Mouse (Mus musculus): ENCODE measurements at regions not wholly inside any gene's neighbourhood (a gene's known extent, or its start where the extent isn't known, plus 50 kb on each side); places are given as distances from the start of the nearest gene placed in this dataset.
"Not testable (repeated sequence)": the region's sequence is repeated elsewhere in the genome, so short reads cannot be mapped to it uniquely, and the experiment has no call there.

DNA sequence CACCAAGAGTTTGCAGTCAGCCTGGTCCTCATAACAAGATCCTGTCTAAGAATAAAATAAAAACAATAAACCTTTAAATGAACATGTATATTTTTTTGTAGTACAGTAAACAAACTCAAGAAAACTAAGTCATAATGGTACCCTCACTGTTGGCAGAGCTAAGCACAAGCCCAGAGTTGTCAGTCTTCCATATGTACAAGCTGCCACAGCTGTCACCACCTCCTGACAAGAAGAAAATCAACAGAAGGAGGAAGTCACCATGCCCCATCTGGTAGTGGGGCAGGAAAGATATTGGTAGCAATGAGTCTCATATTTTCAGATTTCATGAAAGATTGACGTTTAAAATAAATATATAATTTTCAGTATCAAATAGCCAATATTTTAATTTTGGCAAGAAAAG lies 916.1 kb upstream of the Gm8797 start:
- no peaks in the 10 kb centered on the region for H3K36me3 ChIP-seq
- H3K9ac ChIP-seq (replicated peaks): no peak overlapping the region
- H3K27me3 ChIP-seq: no peaks in the 10 kb centered on the region
- no peaks in the 10 kb centered on the region for H3K4me1 ChIP-seq (replicated peaks)
- H3K9me3 ChIP-seq: no peaks in the 10 kb centered on the region
- H3K4me2 ChIP-seq (replicated peaks): no peak overlapping the region
- no peak for ATAC-seq
- no peak overlapping the region for H3K27ac ChIP-seq
- 96% methylated on average over 1 of the region's 1 CpGs for WGBS
- H3K4me3 ChIP-seq (replicated peaks): no peak overlapping the region

DNA sequence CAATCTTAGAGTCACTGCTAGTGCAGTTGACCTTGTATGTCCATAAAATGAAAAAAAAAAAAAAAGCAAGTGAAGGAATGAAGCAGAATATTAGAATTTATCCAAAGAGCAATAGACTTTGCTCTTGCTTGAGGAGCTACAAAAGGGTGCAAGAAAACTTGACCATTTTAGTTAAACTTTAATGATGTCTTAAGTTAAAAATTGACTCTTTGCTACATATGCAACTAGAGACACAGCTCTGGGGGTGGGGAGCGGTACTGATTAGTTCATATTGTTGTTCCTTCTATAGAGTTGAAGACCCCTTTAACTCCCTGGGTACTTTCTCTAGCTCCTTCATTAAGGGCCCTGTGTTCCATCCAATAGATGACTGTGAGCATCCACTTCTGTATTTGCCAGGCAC lies 915.0 kb upstream of the Gm8797 start:
- Histone ChIP-seq H3K36me3 (no peaks in the 10 kb centered on the region), H3K4me1 (replicated peaks) (no peaks in the 10 kb centered on the region), H3K9ac (replicated peaks) (no peak overlapping the region), H3K27me3 (no peaks in the 10 kb centered on the region), H3K9me3 (no peaks in the 10 kb centered on the region), H3K4me2 (replicated peaks) (no peak overlapping the region), H3K4me3 (replicated peaks) (no peak overlapping the region), H3K27ac (no peak overlapping the region)
- WGBS: 97% methylated on average over 1 of the region's 1 CpGs
- ATAC-seq: no peak

DNA sequence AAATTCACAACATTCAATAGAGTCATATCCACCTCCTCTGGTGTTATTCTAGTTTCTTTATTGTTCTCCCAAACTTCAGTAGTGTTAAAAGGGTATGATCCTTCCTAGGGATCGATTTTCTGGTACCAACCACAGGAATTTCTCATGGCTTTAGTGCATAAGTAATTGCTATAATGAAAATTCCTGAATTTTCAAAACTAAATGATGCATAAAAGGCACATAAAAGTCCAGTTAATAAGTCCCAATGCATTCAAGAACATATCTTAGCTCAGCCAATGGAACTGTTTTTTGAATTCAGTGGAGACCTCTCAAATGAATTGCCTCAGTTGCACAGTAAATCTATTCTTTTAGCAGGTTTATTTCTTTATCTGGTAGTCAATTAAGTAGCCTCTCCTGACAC lies 913.7 kb upstream of the Gm8797 start:
- Histone ChIP-seq H3K4me2 (replicated peaks) (no peak overlapping the region), H3K4me1 (replicated peaks) (no peaks in the 10 kb centered on the region), H3K9ac (replicated peaks) (no peak overlapping the region), H3K27me3 (no peaks in the 10 kb centered on the region), H3K36me3 (no peaks in the 10 kb centered on the region), H3K4me3 (replicated peaks) (no peak overlapping the region), H3K9me3 (no peaks in the 10 kb centered on the region), H3K27ac (no peak overlapping the region)
- WGBS: 69% methylated on average over 1 of the region's 1 CpGs
- ATAC-seq: no peak

DNA sequence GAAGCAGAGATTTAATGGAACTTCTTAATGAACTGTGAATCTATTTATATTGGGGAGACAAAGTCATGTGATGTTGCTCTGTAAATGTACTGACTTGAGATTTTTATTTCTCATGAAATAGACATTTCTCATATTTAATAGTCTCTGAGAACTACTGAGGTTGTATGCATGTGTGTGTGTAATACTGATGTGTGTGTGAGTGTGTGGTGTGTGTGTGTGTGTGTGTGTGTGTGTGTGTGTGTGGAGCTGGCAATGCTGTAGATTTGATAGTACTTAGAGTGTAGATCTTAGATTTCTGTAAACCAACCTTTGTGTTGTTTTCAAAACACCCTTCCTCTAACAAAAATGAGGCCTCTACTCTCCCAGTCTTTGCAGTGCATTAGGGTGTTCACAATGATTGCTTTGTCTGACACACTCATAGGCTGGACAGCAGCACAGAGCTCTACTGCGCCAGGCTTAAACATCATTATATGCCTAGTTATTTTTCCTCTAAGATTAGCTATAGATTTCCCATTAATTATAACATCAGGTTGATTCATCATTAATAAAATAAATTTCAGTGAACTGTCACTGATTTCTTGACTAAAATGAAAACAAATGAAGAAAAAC lies 895.5 kb upstream of the Gm8797 start:
- Histone ChIP-seq H3K4me1 (replicated peaks) (no peaks in the 10 kb centered on the region), H3K4me3 (replicated peaks) (no peak overlapping the region), H3K27ac (no peak overlapping the region), H3K27me3 (no peaks in the 10 kb centered on the region), H3K9me3 (no peaks in the 10 kb centered on the region), H3K9ac (replicated peaks) (no peak overlapping the region), H3K36me3 (no peaks in the 10 kb centered on the region), H3K4me2 (replicated peaks) (no peak overlapping the region)
- ATAC-seq: peak; percentile 55; the same call in 1 of the 2 replicates
- WGBS: 46% methylated on average over 1 of the region's 1 CpGs

DNA sequence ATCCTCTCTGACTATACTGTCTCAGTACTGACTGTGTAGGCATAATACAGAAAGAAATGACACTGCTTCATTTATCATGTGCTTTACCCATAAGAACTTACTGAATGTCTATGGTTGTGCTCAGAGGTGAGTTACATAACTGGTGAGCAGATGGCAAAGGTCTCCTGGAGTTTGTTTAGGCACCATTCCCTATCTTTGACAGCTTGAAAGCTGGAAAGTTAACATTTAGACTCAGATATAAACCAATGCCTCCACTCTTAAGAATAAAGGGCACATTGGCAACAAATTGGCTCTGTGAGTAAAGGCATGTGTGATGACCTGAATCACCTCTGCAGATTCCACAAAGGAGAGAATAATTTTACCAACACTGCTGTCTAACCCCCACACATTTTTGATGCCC lies 894.0 kb upstream of the Gm8797 start:
- H3K36me3 ChIP-seq: no peaks in the 10 kb centered on the region
- H3K4me2 ChIP-seq (replicated peaks): no peak overlapping the region
- H3K27ac ChIP-seq: no peak overlapping the region
- H3K9me3 ChIP-seq: no peaks in the 10 kb centered on the region
- H3K4me3 ChIP-seq (replicated peaks): no peak overlapping the region
- H3K9ac ChIP-seq (replicated peaks): no peak overlapping the region
- no peak for ATAC-seq
- H3K27me3 ChIP-seq: no peaks in the 10 kb centered on the region
- H3K4me1 ChIP-seq (replicated peaks): no peaks in the 10 kb centered on the region

DNA sequence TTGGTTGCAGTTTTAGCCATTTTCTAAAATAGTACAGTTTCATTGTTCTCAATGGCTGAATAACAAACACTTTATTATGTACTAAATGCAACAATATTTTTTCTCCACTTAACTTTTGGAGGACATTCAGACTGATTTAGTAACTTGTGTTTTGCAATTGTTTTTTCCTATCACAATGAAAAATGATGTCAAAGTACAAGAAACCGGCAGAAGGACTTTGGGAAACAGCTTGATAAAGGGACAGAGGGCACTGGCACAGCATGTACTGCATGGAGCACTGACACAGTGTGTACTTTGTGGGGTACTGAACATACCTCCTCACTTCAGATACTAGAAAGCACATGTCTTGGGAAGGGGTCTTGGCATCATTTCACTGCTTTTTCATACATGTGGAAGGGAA lies 884.4 kb upstream of the Gm8797 start:
- H3K4me3 ChIP-seq (replicated peaks): no peak overlapping the region
- WGBS: 72% methylated on average over 1 of the region's 1 CpGs

DNA sequence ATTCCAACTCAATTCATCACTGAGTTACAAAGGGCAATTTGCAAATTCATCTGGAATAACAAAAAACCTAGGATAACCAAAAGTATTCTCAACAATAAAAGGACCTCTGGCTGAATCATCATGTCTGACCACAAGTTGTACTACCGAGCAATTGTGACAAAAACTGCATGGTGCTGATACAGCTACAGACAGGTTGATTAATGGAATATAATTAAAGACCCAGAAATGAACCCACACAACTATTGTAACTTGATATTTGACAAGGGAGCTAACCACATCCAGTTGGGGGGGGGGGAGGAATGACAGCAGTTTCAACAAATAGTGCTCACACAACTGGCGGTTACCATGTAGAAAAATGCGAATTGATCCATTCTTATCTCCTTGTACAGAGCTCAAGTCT lies 864.7 kb upstream of the Gm8797 start:
- ATAC-seq: no peak
- Histone ChIP-seq H3K36me3 (no peaks in the 10 kb centered on the region), H3K9ac (replicated peaks) (no peak overlapping the region), H3K4me3 (replicated peaks) (no peak overlapping the region), H3K4me1 (replicated peaks) (no peaks in the 10 kb centered on the region), H3K27me3 (no peaks in the 10 kb centered on the region), H3K4me2 (replicated peaks) (no peak overlapping the region), H3K9me3 (peaks cover 3% of the 10 kb centered on the region; the same call in 1 of the 2 replicates), H3K27ac (no peak overlapping the region)
- 94% methylated on average over 3 of the region's 3 CpGs for WGBS

More for the DNA sequence above, 884.4 kb upstream of the Gm8797 start:
- Histone ChIP-seq H3K27ac (no peak overlapping the region), H3K36me3 (no peaks in the 10 kb centered on the region), H3K9me3 (no peaks in the 10 kb centered on the region), H3K9ac (replicated peaks) (no peak overlapping the region), H3K27me3 (no peaks in the 10 kb centered on the region), H3K4me1 (replicated peaks) (no peaks in the 10 kb centered on the region), H3K4me2 (replicated peaks) (no peak overlapping the region)
- ATAC-seq: no peak

DNA sequence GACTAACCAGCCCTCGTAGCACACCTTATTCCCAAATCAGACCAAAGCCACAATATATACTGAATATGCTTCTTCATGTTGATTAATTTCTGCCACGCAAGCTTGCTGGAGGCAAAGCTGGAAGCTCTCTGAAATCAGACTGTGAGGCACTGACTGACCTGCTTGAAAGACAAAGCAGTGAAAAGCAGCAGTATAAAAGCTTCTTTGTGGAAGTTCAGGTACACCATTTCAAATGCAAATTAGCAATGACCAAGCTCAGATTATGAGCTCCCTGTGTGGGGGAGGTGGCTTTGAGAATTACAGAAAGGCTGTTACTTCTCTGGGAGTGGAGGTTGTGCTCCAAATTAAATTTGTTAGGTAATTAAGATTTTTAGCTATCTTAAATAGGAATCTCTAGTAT lies 857.5 kb upstream of the Gm8797 start:
- no peaks in the 10 kb centered on the region for H3K4me1 ChIP-seq (replicated peaks)
- H3K9ac ChIP-seq (replicated peaks): no peak overlapping the region
- ATAC-seq: no peak
- H3K9me3 ChIP-seq: 0 out of 2 replicates have a peak, but pooled peaks cover 12% of the 10 kb centered on the region
- WGBS: 83% methylated on average over 2 of the region's 2 CpGs
- H3K27me3 ChIP-seq: no peaks in the 10 kb centered on the region
- no peak overlapping the region for H3K27ac ChIP-seq
- H3K36me3 ChIP-seq: no peaks in the 10 kb centered on the region
- no peak overlapping the region for H3K4me3 ChIP-seq (replicated peaks)
- H3K4me2 ChIP-seq (replicated peaks): no peak overlapping the region

DNA sequence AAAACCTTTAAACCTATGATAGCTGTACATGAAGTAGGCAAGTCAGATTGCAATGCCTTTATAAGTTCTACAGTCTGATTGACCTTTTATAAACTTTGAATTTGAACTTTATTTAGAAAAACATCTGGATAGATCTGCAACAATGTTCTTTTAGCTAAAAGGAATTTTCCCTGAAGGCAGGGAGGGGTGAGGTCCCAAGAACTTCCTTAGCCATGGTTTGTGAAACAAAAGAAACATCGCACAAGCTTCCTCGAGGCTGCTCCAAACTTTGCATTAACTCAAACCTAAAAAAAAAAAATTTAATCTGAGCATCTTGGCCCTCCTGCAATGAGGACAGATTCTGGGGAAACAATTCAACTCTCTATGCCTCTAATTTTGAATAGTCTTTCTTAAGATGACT lies 854.8 kb upstream of the Gm8797 start:
- Histone ChIP-seq H3K36me3 (no peaks in the 10 kb centered on the region), H3K4me3 (replicated peaks) (no peak overlapping the region), H3K9ac (replicated peaks) (no peak overlapping the region), H3K27me3 (no peaks in the 10 kb centered on the region), H3K27ac (no peak overlapping the region), H3K4me1 (replicated peaks) (no peaks in the 10 kb centered on the region), H3K4me2 (replicated peaks) (no peak overlapping the region), H3K9me3 (0 out of 2 replicates have a peak, but pooled peaks cover 10% of the 10 kb centered on the region)
- no peak for ATAC-seq
- 71% methylated on average over 2 of the region's 2 CpGs for WGBS

DNA sequence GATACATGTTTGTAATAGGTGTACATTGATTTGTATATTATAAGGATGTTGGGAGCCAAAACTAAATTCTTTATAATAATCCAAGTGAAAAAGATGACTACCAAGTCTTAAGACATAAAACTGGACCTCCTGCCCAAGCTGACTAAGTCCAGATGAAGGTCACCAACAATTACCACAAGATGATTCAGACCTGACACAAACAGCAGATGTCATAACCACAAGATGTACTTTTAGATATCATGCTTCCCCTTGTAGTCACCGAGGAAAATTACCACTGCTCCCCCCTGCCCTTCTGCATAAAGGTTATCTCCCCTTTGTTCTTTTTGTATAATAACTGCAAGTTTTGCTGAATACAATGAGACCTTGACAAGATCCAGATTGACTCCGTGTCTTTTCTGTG lies 843.0 kb upstream of the Gm8797 start:
- WGBS: 87% methylated on average over 2 of the region's 2 CpGs
- not testable (repeated sequence) for H3K4me3 ChIP-seq (replicated peaks); H3K4me1 ChIP-seq (replicated peaks); H3K36me3 ChIP-seq; H3K27me3 ChIP-seq; H3K9me3 ChIP-seq; H3K4me2 ChIP-seq (replicated peaks); ATAC-seq; H3K27ac ChIP-seq; H3K9ac ChIP-seq (replicated peaks)

DNA sequence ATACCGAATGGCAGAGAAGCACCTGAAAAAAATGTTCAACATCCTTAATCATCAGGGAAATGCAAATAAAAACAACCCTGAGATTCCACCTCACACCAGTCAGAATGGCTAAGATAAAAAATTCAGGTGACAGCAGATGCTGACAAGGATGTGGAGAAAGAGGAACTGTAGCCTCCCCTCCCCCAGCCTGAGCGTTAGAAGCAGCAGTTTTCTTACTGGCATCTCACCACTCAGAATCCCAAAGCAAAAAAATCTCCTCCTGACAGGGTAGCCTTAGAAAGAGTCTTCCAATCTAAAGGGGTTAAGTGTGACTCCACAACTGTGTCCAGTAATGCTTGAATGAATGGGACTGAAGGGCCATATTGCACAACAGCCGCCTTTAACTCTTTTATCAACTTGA lies 819.9 kb upstream of the Gm8797 start:
- not testable (repeated sequence) for H3K4me3 ChIP-seq (replicated peaks); H3K9ac ChIP-seq (replicated peaks); H3K27me3 ChIP-seq; H3K36me3 ChIP-seq; H3K9me3 ChIP-seq; H3K4me1 ChIP-seq (replicated peaks); H3K27ac ChIP-seq; ATAC-seq; H3K4me2 ChIP-seq (replicated peaks)
- WGBS: 94% methylated on average over 3 of the region's 3 CpGs

DNA sequence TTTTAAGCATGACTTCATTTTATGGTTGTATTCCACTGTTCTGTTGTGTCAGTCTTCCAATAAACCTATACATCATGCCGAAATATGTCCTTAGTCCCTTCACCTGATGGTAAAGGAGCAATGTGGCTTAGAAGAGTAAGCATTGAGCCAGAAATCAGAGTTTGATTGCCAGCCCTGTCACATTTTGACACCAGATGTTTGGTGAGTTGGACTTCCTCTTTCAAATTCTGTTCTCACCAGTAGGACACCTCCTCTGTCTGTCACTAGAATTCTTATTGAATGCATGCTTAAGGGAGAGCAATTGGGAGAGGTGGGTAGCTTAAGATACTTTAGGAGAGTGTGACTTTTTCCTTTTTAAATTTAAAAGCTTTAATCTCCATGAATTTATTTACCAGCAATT lies 779.1 kb upstream of the Gm8797 start:
- Histone ChIP-seq H3K27me3 (no peaks in the 10 kb centered on the region), H3K9ac (replicated peaks) (no peak overlapping the region), H3K36me3 (no peaks in the 10 kb centered on the region), H3K9me3 (no peaks in the 10 kb centered on the region), H3K4me3 (replicated peaks) (no peak overlapping the region), H3K27ac (no peak overlapping the region), H3K4me1 (replicated peaks) (peaks cover 16% of the 10 kb centered on the region), H3K4me2 (replicated peaks) (no peak overlapping the region)
- no peak for ATAC-seq
- WGBS: 95% methylated on average over 1 of the region's 1 CpGs

DNA sequence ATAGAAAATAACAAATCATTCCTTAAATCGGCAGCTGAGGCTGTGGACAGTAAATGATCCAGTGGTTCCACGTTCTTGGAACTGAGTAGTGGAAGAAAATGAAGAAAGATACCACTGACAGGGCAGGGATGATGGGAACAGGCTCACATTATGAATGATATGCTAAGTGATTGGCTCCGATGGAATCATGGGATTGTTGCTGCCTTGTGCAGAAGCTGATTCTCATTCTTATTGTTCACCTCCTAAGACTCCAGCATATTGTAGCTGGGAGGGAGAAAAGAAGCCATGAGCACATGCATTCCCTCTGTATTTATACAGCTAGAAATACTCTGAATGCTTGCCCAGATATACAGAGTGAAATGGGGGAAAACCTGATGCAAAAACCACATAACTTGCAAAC lies 777.3 kb upstream of the Gm8797 start:
- H3K4me1 ChIP-seq (replicated peaks): peaks cover 22% of the 10 kb centered on the region
- H3K4me3 ChIP-seq (replicated peaks): no peak overlapping the region
- H3K9ac ChIP-seq (replicated peaks): no peak overlapping the region
- no peaks in the 10 kb centered on the region for H3K27me3 ChIP-seq
- no peak overlapping the region for H3K4me2 ChIP-seq (replicated peaks)
- peak overlapping the region; percentile 77 for H3K27ac ChIP-seq
- no peaks in the 10 kb centered on the region for H3K9me3 ChIP-seq
- peak; percentile 75 for ATAC-seq
- 49% methylated on average over 3 of the region's 3 CpGs for WGBS
- no peaks in the 10 kb centered on the region for H3K36me3 ChIP-seq

All from midbrain, embryonic 13.5 days (tissue).